Mouse (Mus musculus): ENCODE measurements around the gene Nfkbie.

GRCm38 (mm10) chr17:45578843-45579242 is 23.3 kb downstream of the Nfkbie start:
- peak; percentile 51 for TF ChIP-seq CTCF (conservative IDR thresholded peaks at IDR 0.05; ENCODE audit: insufficient read depth, insufficient read length, low read depth, low read length)
- TF ChIP-seq POLR2A (IDR thresholded peaks at IDR 0.05; ENCODE audit: low read depth, low read length) = no peak
